In the genomic region with DNA sequence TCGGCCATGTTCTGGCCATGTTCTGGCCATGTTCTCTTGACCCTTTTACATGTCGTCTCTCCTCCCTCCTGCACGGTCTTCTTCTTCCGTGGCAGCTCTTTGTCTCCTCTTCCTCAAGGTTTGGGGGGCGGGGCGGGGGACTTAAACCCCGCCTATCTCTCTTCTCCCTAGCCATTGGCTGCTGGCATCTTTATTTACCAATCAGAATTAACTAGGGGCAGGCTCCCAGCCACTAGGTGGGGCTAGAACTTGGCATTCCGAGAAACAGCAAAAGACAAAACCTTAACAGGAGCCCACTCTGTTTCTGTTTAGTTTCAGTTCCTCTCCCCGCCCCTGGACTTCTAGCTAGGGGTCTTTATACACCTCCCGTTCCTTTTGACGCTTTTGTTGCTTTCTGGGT, we compare ENCODE assay signal across 14 mouse cellular contexts. TPM values are rescaled to one million over a fixed set of nuclear protein-coding genes. Genes with fewer than 3 reads are reported as not detected.
A peak's percentile ranks its signal among the peaks of the same experiment; 100 is the strongest.
DNase-seq lines count a peak whose midpoint lies in the region; TF ChIP-seq lines count a peak whose summit lies in the region.
"Had no signal": no experiment of that assay in that cellular context is flagged by ENCODE, and none has a peak within 500 bp of the region (broad histone marks: within the 10 kb centered on the region; RNA-seq: fewer than 3 reads in every experiment).

No protein-coding gene starts in this region.

- no peak for TF ChIP-seq POLR2A in ES-Bruce4 (IDR thresholded peaks at IDR 0.05; ENCODE audit: insufficient read depth, low read length)

- no peak for TF ChIP-seq EP300 in ES-Bruce4 (IDR thresholded peaks at IDR 0.05; ENCODE audit: insufficient read depth, low read depth, low read length)

- H3K4me1 ChIP-seq in ES-Bruce4 (ENCODE audit: control insufficient read depth, insufficient read depth, low read length): peaks cover 3% of the 10 kb centered on the region

- H3K9ac ChIP-seq in ES-Bruce4 (ENCODE audit: low read depth, poor library complexity, severe bottlenecking): no peak overlapping the region

- no peak overlapping the region for H3K4me3 ChIP-seq in ES-Bruce4 (ENCODE audit: low read depth, low read length)
- H3K4me3 ChIP-seq: hindbrain, embryonic 10.5 days; left cerebral cortex, adult 2 months had no signal

- H3K9me3 ChIP-seq in ES-Bruce4 (replicated peaks; ENCODE audit: control insufficient read depth, insufficient read depth, low read length, poor library complexity, severe bottlenecking): 0 out of 2 replicates have a peak, but pooled peaks cover 2% of the 10 kb centered on the region
- H3K9me3 ChIP-seq: hindbrain, embryonic 10.5 days had no signal

- peak; percentile 20 for DNase-seq in lung, postnatal 10 days
- no peak for DNase-seq in lung, postnatal 14 days
- DNase-seq in WW6 (ENCODE audit: low read depth, low spot score): peak; percentile 61
- peak; percentile 37 to 72 for DNase-seq in spleen, postnatal 4 days (ENCODE audit: low spot score in 2 of 2)
- no peak for DNase-seq in cerebellum, adult 9-11 months
- DNase-seq in layer of hippocampus, postnatal 36 days: no peak
- DNase-seq in left cerebral cortex, postnatal 4 days: no peak
- DNase-seq: cerebellum, postnatal 36 days had no signal

- H3K27ac ChIP-seq in ES-Bruce4 (ENCODE audit: insufficient read depth, low read length): no peak overlapping the region
- H3K27ac ChIP-seq: hindbrain, embryonic 10.5 days; left cerebral cortex, adult 2 months had no signal

- intact Hi-C loops in left cerebral cortex, postnatal 4 days (cut with DNase I): loop anchor here (10.0 kb wide), 1 partner anchor 479 kb away; no protein-coding TSS in a partner anchor

- no peaks in the 10 kb centered on the region for H3K36me3 ChIP-seq in ES-Bruce4 (ENCODE audit: control insufficient read depth, insufficient read depth, low read length, poor library complexity, severe bottlenecking)
- H3K36me3 ChIP-seq: hindbrain, embryonic 10.5 days had no signal

- H3K27me3 ChIP-seq in ES-Bruce4 (ENCODE audit: control insufficient read depth, insufficient read depth, low read length, poor library complexity, severe bottlenecking): no peaks in the 10 kb centered on the region
- H3K27me3 ChIP-seq: Patski had no signal

- peak; percentile 16 for TF ChIP-seq CTCF in ES-Bruce4 (IDR thresholded peaks at IDR 0.05; ENCODE audit: low read depth, low read length)

RNA-seq across cellular contexts. Expression of a gene that starts 32.2 kb away (rescaled TPM):
- polyA plus RNA-seq in ES-Bruce4 (2011; ENCODE audit: insufficient read depth, insufficient read length, low read depth, missing spikeins): not detected in 2 replicates
- total RNA-seq in layer of hippocampus, postnatal 36 days (2021): not detected
- total RNA-seq in left cerebral cortex, postnatal 4 days (2021): not detected
- polyA plus RNA-seq: hindbrain, embryonic 10.5 days; kidney, embryonic 14.5 days; Patski; small intestine, adult 2 months had no signal

RNA-seq across cellular contexts. Expression of a gene that starts 39.2 kb away (rescaled TPM):
- polyA plus RNA-seq in ES-Bruce4 (2011; ENCODE audit: insufficient read depth, insufficient read length, low read depth, missing spikeins): 11.3 and 12.8 TPM in 2 replicates
- 10 to 100 TPM; 44.1 to 44.9 TPM for total RNA-seq in layer of hippocampus, postnatal 36 days (2021)
- 10 to 100 TPM; 31.6 to 33.7 TPM for total RNA-seq in left cerebral cortex, postnatal 4 days (2021)

Comparison
In these comparisons a context has a peak if more than half of its experiments do, and no peak if none do; other contexts are left out.
1. DNase-seq: peak in lung, postnatal 10 days (single experiment), WW6 (single experiment) and spleen, postnatal 4 days (2 of 2); none in lung, postnatal 14 days (single experiment), cerebellum, adult 9-11 months (single experiment), layer of hippocampus, postnatal 36 days (0 of 2) and left cerebral cortex, postnatal 4 days (single experiment).